Mouse (Mus musculus) embryonic fibroblast, embryonic 13.5 days (primary cell): Measurements from ENCODE around the gene Olfr172.

Source experiments
- CTCF ChIP-seq: IDR thresholded peaks from 2 replicates; pipeline ENCODE4 v1.5.1; 2011; ENCODE audit warnings: mild to moderate bottlenecking, control low read depth, low read length, moderate library complexity, borderline replicate concordance; ENCODE audit not compliant: insufficient read depth
- POLR2A ChIP-seq: IDR thresholded peaks from 2 replicates; pipeline ENCODE4 v1.6.1; 2011; ENCODE audit warnings: low read depth, mild to moderate bottlenecking, control low read depth, low read length, moderate library complexity

DNA sequence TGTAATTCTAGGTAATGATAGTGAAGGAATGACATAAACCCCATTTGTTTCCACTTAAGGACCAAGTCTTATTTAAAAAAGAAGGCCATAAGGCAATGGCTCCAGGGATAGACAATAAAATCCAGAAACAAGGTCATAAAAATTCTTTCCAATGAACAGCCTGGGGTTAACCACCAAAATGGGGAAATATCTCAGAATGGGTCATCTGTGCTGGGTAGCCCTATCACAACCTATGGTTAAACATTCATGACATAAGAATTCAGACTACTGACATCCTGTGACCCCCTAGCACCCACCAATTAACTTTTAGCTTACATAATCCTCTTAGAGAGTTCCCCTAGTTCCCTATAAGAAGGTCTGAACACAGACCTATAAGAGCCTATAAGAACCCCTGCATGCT is 6.8 kb downstream of the Olfr172 start:
- TF ChIP-seq CTCF: no peak
- TF ChIP-seq POLR2A: no peak
